Mouse (Mus musculus): ENCODE measurements around the gene Acbd4.

Gene Acbd4

GRCm38 (mm10) chr11:103114270-103114943 lies 12.9 kb downstream of the Acbd4 start:
- no peak for DNase-seq (ENCODE audit: low spot score)

- no peak for DNase-seq (ENCODE audit: low spot score)
Observed at GRCm38 (mm10) chr11:103115163-103116007, 13.9 kb downstream of the Acbd4 start.

- DNase-seq (ENCODE audit: low spot score) = peak; percentile 99
Observed at GRCm38 (mm10) chr11:103116008-103116818, 14.7 kb downstream of the Acbd4 start, which contains the start of gene Hexim1. Hexim1 (plus strand) TSS chr11:103116231.

GRCm38 (mm10) chr11:103116959-103117590 lies 15.6 kb downstream of the Acbd4 start:
- no peak for DNase-seq (ENCODE audit: low spot score)

GRCm38 (mm10) chr11:103117591-103118009 lies 16.1 kb downstream of the Acbd4 start:
- no peak for DNase-seq (ENCODE audit: low spot score)

GRCm38 (mm10) chr11:103118866-103119265 lies 17.4 kb downstream of the Acbd4 start:
- DNase-seq (ENCODE audit: low spot score) = no peak

- DNase-seq (ENCODE audit: low spot score) = no peak
Observed at GRCm38 (mm10) chr11:103119609-103120008, 18.1 kb downstream of the Acbd4 start.

- DNase-seq (ENCODE audit: low spot score) = no peak
Observed at GRCm38 (mm10) chr11:103120315-103120714, 18.8 kb downstream of the Acbd4 start.

- peak; percentile 39 for DNase-seq (ENCODE audit: low spot score)
Observed at GRCm38 (mm10) chr11:103131701-103132575, 30.5 kb downstream of the Acbd4 start, which contains the start of gene Hexim2. Hexim2 (plus strand) TSS chr11:103132429.

- DNase-seq (ENCODE audit: low spot score) = peak; percentile 100
Observed at GRCm38 (mm10) chr11:103132576-103133455, 31.3 kb downstream of the Acbd4 start.

- DNase-seq (ENCODE audit: low spot score) = no peak
Observed at GRCm38 (mm10) chr11:103133456-103134185, 32.1 kb downstream of the Acbd4 start.

GRCm38 (mm10) chr11:103134221-103134620 lies 32.7 kb downstream of the Acbd4 start:
- no peak for DNase-seq (ENCODE audit: low spot score)

GRCm38 (mm10) chr11:103136039-103136577 lies 34.6 kb downstream of the Acbd4 start:
- no peak for DNase-seq (ENCODE audit: low spot score)

- no peak for DNase-seq (ENCODE audit: low spot score)
Observed at GRCm38 (mm10) chr11:103139951-103140762, 38.7 kb downstream of the Acbd4 start.

- DNase-seq (ENCODE audit: low spot score) = no peak
Observed at GRCm38 (mm10) chr11:103140763-103141100, 39.2 kb downstream of the Acbd4 start.

- DNase-seq (ENCODE audit: low spot score) = no peak
Observed at GRCm38 (mm10) chr11:103141101-103141943, 39.8 kb downstream of the Acbd4 start.

- DNase-seq (ENCODE audit: low spot score) = no peak
Observed at GRCm38 (mm10) chr11:103141944-103142255, 40.4 kb downstream of the Acbd4 start.
